Mouse (Mus musculus) lung, adult 18-20 months (tissue): ENCODE measurements around the gene Fmo9.
A peak's percentile ranks its signal among the peaks of the same experiment; 100 is the strongest.

Experiments used
- DNase-seq, 2 experiments: peaks; one replicate each; pipeline ENCODE4 v3.0.0; 2022; ENCODE audit warnings: mixed read lengths in 2 of 2

Gene Fmo9

GRCm38 (mm10) chr1:166681745-166682144 is at the start of gene Fmo9:
Fmo9 (minus strand) TSS chr1:166681845.
- DNase-seq = no peak

GRCm38 (mm10) chr1:166730886-166731285 is 49.2 kb upstream of the Fmo9 start:
- no peak for DNase-seq

- DNase-seq = no peak
These were observed 48.6 kb upstream of the Fmo9 start for GRCm38 (mm10) chr1:166730215-166730614.

- DNase-seq = peak; percentile 5 to 13
These were observed 29.2 kb upstream of the Fmo9 start for GRCm38 (mm10) chr1:166710861-166711260.

- peak in 1 of 2 experiments; percentile 7 for DNase-seq
These were observed 20.7 kb upstream of the Fmo9 start for GRCm38 (mm10) chr1:166702270-166702912.

- DNase-seq = no peak
These were observed 12.4 kb downstream of the Fmo9 start for GRCm38 (mm10) chr1:166669264-166669663.

GRCm38 (mm10) chr1:166660800-166661199 is 20.8 kb downstream of the Fmo9 start:
- no peak for DNase-seq

- DNase-seq = no peak
These were observed 34.1 kb downstream of the Fmo9 start, which contains the start of gene Gm4847 for GRCm38 (mm10) chr1:166647593-166647992. Gm4847 (minus strand) TSS chr1:166647693.
